In the genomic region with DNA sequence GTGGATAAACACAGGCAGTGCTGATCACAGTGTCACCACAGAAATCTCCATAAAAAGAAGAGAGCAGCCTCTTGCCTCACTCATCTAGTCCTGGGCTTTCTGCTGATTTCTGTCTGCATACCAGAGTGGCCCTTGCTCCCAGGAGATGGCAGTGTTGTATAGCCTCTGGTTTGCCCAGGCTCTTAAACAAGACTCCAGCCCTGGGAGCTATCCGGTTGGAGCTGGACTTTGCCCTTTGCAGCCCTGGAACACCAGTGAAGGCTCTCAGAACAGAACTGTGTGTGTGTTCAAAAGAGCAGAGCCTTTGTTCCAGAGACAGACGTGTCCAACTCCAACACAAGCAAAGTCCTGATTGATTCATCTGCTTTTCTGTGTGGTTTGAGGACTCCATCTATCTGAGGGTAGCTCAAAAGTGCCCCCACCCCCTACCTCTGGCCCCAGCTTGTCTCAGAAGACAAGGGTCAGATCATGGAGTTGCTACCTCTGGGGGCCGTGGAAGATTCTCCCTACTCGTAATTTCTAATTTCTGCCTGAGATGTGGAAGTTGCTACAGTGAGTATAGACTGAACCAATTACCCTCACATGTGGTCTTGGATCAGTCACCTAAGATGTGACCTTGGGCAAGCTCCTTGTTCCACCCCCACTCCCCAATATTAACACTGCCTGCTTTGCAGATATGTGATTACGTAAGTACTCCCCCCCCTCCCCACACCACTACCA, we compare ENCODE assay signal across 8 mouse cellular contexts.
DNase-seq lines count a peak whose midpoint lies in the region; ATAC-seq and TF ChIP-seq lines count a peak whose summit lies in the region.

No protein-coding gene starts in this region.

- H3K9me3 ChIP-seq in forebrain, embryonic 14.5 days (replicated peaks; ENCODE audit: control insufficient read depth, low read length), result no peaks in the 10 kb centered on the region
- H3K9me3 ChIP-seq in heart, embryonic 15.5 days (replicated peaks), result no peaks in the 10 kb centered on the region
- no peaks in the 10 kb centered on the region for H3K9me3 ChIP-seq in kidney, postnatal 0 days (replicated peaks; ENCODE audit: low read length)
- no peaks in the 10 kb centered on the region for H3K9me3 ChIP-seq in neural tube, embryonic 11.5 days (ENCODE audit: control insufficient read depth, low read length)

- H3K27me3 ChIP-seq in C2C12 (ENCODE audit: control insufficient read depth, insufficient read depth, insufficient read length), result peaks cover 3% of the 10 kb centered on the region
- H3K27me3 ChIP-seq in forebrain, embryonic 14.5 days (replicated peaks; ENCODE audit: control insufficient read depth, insufficient read depth, low read length), result no peaks in the 10 kb centered on the region
- no peaks in the 10 kb centered on the region for H3K27me3 ChIP-seq in heart, embryonic 15.5 days
- no peaks in the 10 kb centered on the region for H3K27me3 ChIP-seq in kidney, postnatal 0 days (ENCODE audit: insufficient read depth, low read length)
- no peaks in the 10 kb centered on the region for H3K27me3 ChIP-seq in neural tube, embryonic 11.5 days (ENCODE audit: control insufficient read depth, insufficient read depth, low read length)

- peak; percentile 52 for TF ChIP-seq CTCF in C2C12 (IDR thresholded peaks at IDR 0.05; ENCODE audit: control insufficient read depth, insufficient read depth, insufficient read length)
- peak; percentile 93 for TF ChIP-seq CTCF in kidney, postnatal 0 days (IDR thresholded peaks at IDR 0.05; ENCODE audit: low read depth)

- no peaks in the 10 kb centered on the region for H3K4me1 ChIP-seq in forebrain, embryonic 14.5 days (ENCODE audit: control insufficient read depth, insufficient read depth, low read length)
- peaks cover 13% of the 10 kb centered on the region; the same call in 1 of the 2 replicates for H3K4me1 ChIP-seq in heart, embryonic 15.5 days (replicated peaks)
- H3K4me1 ChIP-seq in kidney, postnatal 0 days (replicated peaks; ENCODE audit: insufficient read depth, low read length), result no peaks in the 10 kb centered on the region
- H3K4me1 ChIP-seq in neural tube, embryonic 11.5 days (ENCODE audit: control insufficient read depth, insufficient read depth, low read length), result no peaks in the 10 kb centered on the region

- H3K9ac ChIP-seq in forebrain, embryonic 14.5 days (ENCODE audit: low read length), result no peak overlapping the region
- no peak overlapping the region for H3K9ac ChIP-seq in heart, embryonic 15.5 days
- no peak overlapping the region for H3K9ac ChIP-seq in kidney, postnatal 0 days (ENCODE audit: low read depth, low read length)
- H3K9ac ChIP-seq in neural tube, embryonic 11.5 days (ENCODE audit: low read length), result no peak overlapping the region

- no peaks in the 10 kb centered on the region for H3K79me2 ChIP-seq in C2C12 (ENCODE audit: control insufficient read depth, insufficient read depth)

- no peak overlapping the region for H3ac ChIP-seq in C2C12 (ENCODE audit: control insufficient read depth, insufficient read length, low read depth)

- no peak overlapping the region for H3K4me2 ChIP-seq in forebrain, embryonic 14.5 days (ENCODE audit: low read length)
- H3K4me2 ChIP-seq in heart, embryonic 15.5 days, result no peak overlapping the region
- H3K4me2 ChIP-seq in kidney, postnatal 0 days (ENCODE audit: low read length), result no peak overlapping the region
- H3K4me2 ChIP-seq in neural tube, embryonic 11.5 days (ENCODE audit: low read depth), result no peak overlapping the region

- H3K27ac ChIP-seq in forebrain, embryonic 14.5 days (ENCODE audit: low read depth, low read length), result no peak overlapping the region
- H3K27ac ChIP-seq in heart, embryonic 15.5 days, result no peak overlapping the region
- peak overlapping the region; percentile 67; the same call in 1 of the 2 replicates for H3K27ac ChIP-seq in kidney, postnatal 0 days
- H3K27ac ChIP-seq in neural tube, embryonic 11.5 days (ENCODE audit: low read depth, low read length), result no peak overlapping the region

- peak; percentile 71 for DNase-seq in forebrain, embryonic 14.5 days (ENCODE audit: low spot score)
- DNase-seq in kidney, postnatal 0 days (ENCODE audit: low spot score), result peak; percentile 93
- peak; percentile 57 for DNase-seq in liver
- DNase-seq in neural tube, embryonic 11.5 days (ENCODE audit: low spot score), result peak; percentile 80
- peak; percentile 87 for DNase-seq in yolk sac, embryonic 10.5 days (ENCODE audit: low spot score)

- H3K79me3 ChIP-seq in C2C12 (ENCODE audit: low read depth), result no peaks in the 10 kb centered on the region

- no peak overlapping the region for H3K4me3 ChIP-seq in C2C12 (ENCODE audit: insufficient read depth, poor library complexity, severe bottlenecking)
- no peak overlapping the region for H3K4me3 ChIP-seq in forebrain, embryonic 14.5 days (ENCODE audit: low read depth, low read length)
- H3K4me3 ChIP-seq in heart, embryonic 15.5 days, result no peak overlapping the region
- no peak overlapping the region for H3K4me3 ChIP-seq in kidney, postnatal 0 days (replicated peaks; ENCODE audit: low read depth, low read length)
- no peak overlapping the region for H3K4me3 ChIP-seq in neural tube, embryonic 11.5 days (ENCODE audit: low read depth, low read length)

- 53% methylated on average over 5 of the region's 5 CpGs for WGBS in forebrain, embryonic 14.5 days
- 43% methylated on average over 5 of the region's 5 CpGs for WGBS in heart, embryonic 15.5 days
- 40% methylated on average over 5 of the region's 5 CpGs for WGBS in kidney, postnatal 0 days
- WGBS in neural tube, embryonic 11.5 days, result 44% methylated on average over 5 of the region's 5 CpGs

- no peaks in the 10 kb centered on the region for H3K36me3 ChIP-seq in C2C12 (ENCODE audit: control insufficient read depth, insufficient read depth)
- H3K36me3 ChIP-seq in forebrain, embryonic 14.5 days (ENCODE audit: control insufficient read depth, insufficient read depth, low read length), result no peaks in the 10 kb centered on the region
- H3K36me3 ChIP-seq in heart, embryonic 15.5 days, result no peaks in the 10 kb centered on the region
- H3K36me3 ChIP-seq in kidney, postnatal 0 days (ENCODE audit: insufficient read depth, low read length), result no peaks in the 10 kb centered on the region
- H3K36me3 ChIP-seq in neural tube, embryonic 11.5 days (ENCODE audit: control insufficient read depth, insufficient read depth, low read length), result no peaks in the 10 kb centered on the region

- ATAC-seq in cerebellum, adult (ENCODE audit: insufficient number of reproducible peaks, low FRiP score, low TSS enrichment), result peak; percentile 92
- ATAC-seq in forebrain, embryonic 14.5 days, result peak; percentile 74; the same call in 1 of the 2 replicates
- peak; percentile 72 for ATAC-seq in heart, embryonic 15.5 days (replicated peaks; ENCODE audit: insufficient number of reproducible peaks, insufficient read depth, low FRiP score, low read depth)
- ATAC-seq in kidney, postnatal 0 days (replicated peaks; ENCODE audit: low FRiP score, low read depth), result peak; percentile 86
- peak; percentile 41; the same call in 1 of the 2 replicates for ATAC-seq in neural tube, embryonic 11.5 days (ENCODE audit: insufficient read depth, low FRiP score, low TSS enrichment)

TF ChIP-seq in C2C12, 6 proteins besides CTCF, POLR2A, EP300 and RAD21:
- TF ChIP-seq MAX (IDR thresholded peaks at IDR 0.05), result no peak
- TF ChIP-seq USF1 (IDR thresholded peaks at IDR 0.05; ENCODE audit: low read depth), result no peak

Comparison
In these comparisons a context has a peak if more than half of its experiments do, and no peak if none do; other contexts are left out.
1. ATAC-seq: peak in every context shown above with its lines; median percentile 92 in cerebellum, adult; 86 in kidney, postnatal 0 days; 74 in forebrain, embryonic 14.5 days; 72 in heart, embryonic 15.5 days; 41 in neural tube, embryonic 11.5 days.